13 mouse cellular contexts compared by ENCODE assay signal in the genomic region with DNA sequence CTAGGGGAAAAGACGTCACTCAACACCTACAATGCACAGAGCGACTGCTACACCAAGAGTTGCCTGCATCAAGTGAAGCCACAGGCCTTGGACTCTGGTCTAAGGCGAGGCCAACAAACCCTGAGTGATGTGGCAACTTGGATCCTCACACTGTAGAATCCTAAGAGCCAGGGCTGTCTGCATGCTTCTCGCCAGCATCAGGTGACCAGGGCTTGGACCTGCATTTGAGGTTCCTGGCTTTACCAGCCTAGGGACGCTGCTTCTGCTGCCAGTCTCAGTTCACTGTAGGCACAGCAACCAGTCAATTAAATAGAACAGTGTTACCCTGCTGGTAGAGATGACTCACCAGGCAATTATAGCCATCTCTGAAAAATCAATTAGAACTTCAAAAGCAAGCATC. TPM values are rescaled to one million over a fixed set of nuclear protein-coding genes. Genes with fewer than 3 reads are reported as not detected.
"Had no signal": no experiment of that assay in that cellular context is flagged by ENCODE, and none has a peak within 500 bp of the region (broad histone marks: within the 10 kb centered on the region; RNA-seq: fewer than 3 reads in every experiment).

No protein-coding gene starts in this region.

- H3K4me2 ChIP-seq: limb, embryonic 12.5 days; liver, embryonic 13.5 days; midbrain, embryonic 12.5 days; neural tube, embryonic 13.5 days had no signal

- H3K4me3 ChIP-seq: layer of hippocampus, adult 2 months; limb, embryonic 12.5 days; liver, embryonic 13.5 days; midbrain, embryonic 12.5 days; neural tube, embryonic 13.5 days had no signal

- H3K36me3 ChIP-seq: limb, embryonic 12.5 days; liver, embryonic 13.5 days; midbrain, embryonic 12.5 days; neural tube, embryonic 13.5 days had no signal

- H3K9ac ChIP-seq: limb, embryonic 12.5 days; liver, embryonic 13.5 days; liver, postnatal 0 days; midbrain, embryonic 12.5 days; neural tube, embryonic 13.5 days had no signal

- ATAC-seq: liver, postnatal 0 days; midbrain, embryonic 16.5 days had no signal

- H3K27ac ChIP-seq: kidney, postnatal 0 days; layer of hippocampus, adult 2 months; limb, embryonic 12.5 days; liver, embryonic 13.5 days; midbrain, embryonic 12.5 days; neural tube, embryonic 13.5 days had no signal

- H3K4me1 ChIP-seq: liver, embryonic 13.5 days; neural tube, embryonic 13.5 days had no signal

- H3K27me3 ChIP-seq: liver, embryonic 13.5 days; midbrain, embryonic 12.5 days; neural tube, embryonic 13.5 days had no signal

- H3K9me3 ChIP-seq: limb, embryonic 12.5 days; liver, embryonic 13.5 days; midbrain, embryonic 12.5 days; neural tube, embryonic 13.5 days had no signal

- DNase-seq: kidney, postnatal 4 days; liver; liver, embryonic 13.5 days; liver, postnatal 0 days; right cerebral cortex, postnatal 14 days; thymus, postnatal 4 days had no signal

RNA-seq across cellular contexts. Expression of gene Cpxm2, which starts 42.8 kb away (rescaled TPM):
- total RNA-seq: megakaryocyte-erythroid progenitor cell, adult 5-6 weeks had no signal
